Mouse (Mus musculus) kidney, adult 2 months (tissue): ENCODE measurements around the gene Pdlim4. TPM values are rescaled to one million over a fixed set of nuclear protein-coding genes. Genes with fewer than 3 reads are reported as not detected.
"Not testable (repeated sequence)": the region's sequence is repeated elsewhere in the genome, so short reads cannot be mapped to it uniquely, and the experiment has no call there.

ENCODE experiments used
- DNase-seq: peaks from one replicate; pipeline ENCODE4 v3.0.0; 2021
- H3K27ac ChIP-seq: fragments of 200-500 bp; 2 replicates; pipeline ENCODE4 v1.5.1; 2012; ENCODE audit warnings: low read depth, low read length, control low read depth, inconsistent platforms; ENCODE audit not compliant: insufficient read depth
- H3K27me3 ChIP-seq: fragments of 200-500 bp; replicated peaks from 2 replicates; pipeline ENCODE4 v1.6.1; 2012; ENCODE audit warnings: mild to moderate bottlenecking, moderate library complexity, low read length, inconsistent platforms; ENCODE audit not compliant: control insufficient read depth, insufficient read depth
- H3K36me3 ChIP-seq: fragments of 200-500 bp; 2 replicates; pipeline ENCODE4 v1.6.1; 2012; ENCODE audit warnings: mild to moderate bottlenecking, moderate library complexity, low read length, inconsistent platforms; ENCODE audit not compliant: control insufficient read depth, insufficient read depth
- H3K4me1 ChIP-seq: fragments of 200-500 bp; 2 replicates; pipeline ENCODE4 v1.6.1; 2011; ENCODE audit warnings: low read length; ENCODE audit not compliant: control insufficient read depth, insufficient read depth
- H3K4me3 ChIP-seq: fragments of 200-500 bp; 2 replicates; pipeline ENCODE4 v1.5.1; 2011; ENCODE audit warnings: mild to moderate bottlenecking, low read depth, low read length, control low read depth; ENCODE audit not compliant: insufficient read depth
- CTCF ChIP-seq: fragments of 200-500 bp; conservative IDR thresholded peaks from 2 replicates; pipeline ENCODE4 v1.5.1; 2011; ENCODE audit warnings: low read depth, mild to moderate bottlenecking, control low read depth, low read length, moderate library complexity, mixed read lengths; ENCODE audit not compliant: insufficient read depth, insufficient read length
- POLR2A ChIP-seq: fragments of 200-500 bp; IDR thresholded peaks from one replicate; pipeline ENCODE4 v1.6.1; 2011; ENCODE audit warnings: low read depth, low read length, control low read depth
- WGBS: fragments of 180-500 bp; shearing (Covaris S2); methylation state at CpG from one replicate; pipeline ENCODE4 v1.1.7; 2018; 5-methylcytosine and 5-hydroxymethylcytosine counted together
- polyA plus RNA-seq: library from polyadenylated mRNA; depleted of rRNA; stranded (reverse); fragments of >200 nt; gene quantifications from 2 replicates; pipeline ENCODE4 v1.2.3, GENCODE M21; 2012; rRNA removed

The Pdlim4 gene
- polyA plus RNA-seq, 1 experiment: 13.0 TPM

DNA sequence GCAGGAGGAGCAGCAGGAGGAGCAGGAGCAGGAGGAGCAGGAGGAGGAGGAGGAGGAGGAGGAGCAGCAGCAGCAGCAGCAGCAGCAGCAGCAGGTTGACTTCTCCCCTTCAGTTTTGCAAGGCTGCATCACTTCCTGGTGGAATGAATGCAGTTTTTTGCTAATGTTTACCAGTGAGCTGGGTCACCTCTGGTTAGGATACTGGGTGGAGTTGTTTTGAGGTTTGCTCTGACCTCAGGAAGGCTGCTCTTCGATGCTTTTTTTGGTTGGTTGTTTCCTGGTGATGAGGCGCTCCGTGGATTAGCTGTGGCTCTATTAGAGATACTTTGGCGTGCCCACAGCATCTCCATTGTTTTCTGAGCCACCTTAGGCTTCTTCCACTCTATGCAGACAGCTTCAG lies 51.2 kb downstream of the Pdlim4 start:
- peak overlapping the region; percentile 32; the same call in 1 of the 2 replicates for H3K27ac ChIP-seq
- TF ChIP-seq POLR2A (no peak), CTCF (no peak)
- WGBS: 66% methylated on average over 4 of the region's 4 CpGs

GRCm38 (mm10) chr11:54016051-54016450 lies 52.8 kb downstream of the Pdlim4 start:
- no peak overlapping the region for H3K4me3 ChIP-seq
- no peak overlapping the region for H3K27ac ChIP-seq
- DNase-seq: no peak
- no peaks in the 10 kb centered on the region for H3K36me3 ChIP-seq
- H3K27me3 ChIP-seq: no peaks in the 10 kb centered on the region
- 76% methylated on average over 8 of the region's 8 CpGs for WGBS
- TF ChIP-seq CTCF (no peak), POLR2A (no peak)
- H3K4me1 ChIP-seq: peaks cover 26% of the 10 kb centered on the region

More for the DNA sequence above, 51.2 kb downstream of the Pdlim4 start:
- Histone ChIP-seq H3K4me3 (no peak overlapping the region), H3K27me3 (no peaks in the 10 kb centered on the region), H3K4me1 (peaks cover 26% of the 10 kb centered on the region), H3K36me3 (no peaks in the 10 kb centered on the region)
- DNase-seq: no peak

- DNase-seq: peak; percentile 82
- no peak for TF ChIP-seq POLR2A
- no peaks in the 10 kb centered on the region for H3K36me3 ChIP-seq
- 50% methylated on average over 5 of the region's 5 CpGs for WGBS
- peak overlapping the region; percentile 87 for H3K27ac ChIP-seq
- H3K4me3 ChIP-seq: no peak overlapping the region
- no peaks in the 10 kb centered on the region for H3K27me3 ChIP-seq
- H3K4me1 ChIP-seq: peaks cover 33% of the 10 kb centered on the region
Measured at GRCm38 (mm10) chr11:54012961-54013360, 55.9 kb downstream of the Pdlim4 start.

DNA sequence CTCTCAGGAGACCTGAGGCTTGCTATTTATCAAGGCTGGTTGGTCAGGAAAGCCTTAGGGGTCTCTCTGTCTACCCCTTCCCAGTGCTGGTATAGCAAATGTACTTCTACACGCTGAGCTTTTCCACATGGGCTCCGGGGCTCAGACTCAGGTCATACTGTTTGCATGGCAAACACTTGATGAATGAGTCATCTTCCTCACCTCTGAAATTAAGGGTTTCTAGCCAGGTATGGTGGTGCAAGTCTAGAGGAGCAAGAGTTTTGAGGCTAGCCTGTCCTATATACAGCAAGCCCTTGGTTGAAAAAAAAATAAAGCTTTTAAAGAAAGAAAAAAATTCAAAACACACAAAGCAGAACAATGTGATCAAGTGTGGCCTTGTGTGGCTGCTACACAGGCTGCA lies 57.6 kb downstream of the Pdlim4 start:
- H3K27me3 ChIP-seq: no peaks in the 10 kb centered on the region
- WGBS: 95% methylated on average over 2 of the region's 2 CpGs
- H3K27ac ChIP-seq: no peak overlapping the region
- DNase-seq: no peak
- no peak overlapping the region for H3K4me3 ChIP-seq
- H3K36me3 ChIP-seq: no peaks in the 10 kb centered on the region
- H3K4me1 ChIP-seq: peaks cover 41% of the 10 kb centered on the region
- TF ChIP-seq CTCF (no peak), POLR2A (no peak)

- WGBS: 67% methylated on average over 10 of the region's 10 CpGs
- TF ChIP-seq POLR2A (no peak), CTCF (no peak)
- no peaks in the 10 kb centered on the region for H3K36me3 ChIP-seq
- H3K27me3 ChIP-seq: no peaks in the 10 kb centered on the region
- H3K27ac ChIP-seq: peak overlapping the region; percentile 39; the same call in 1 of the 2 replicates
- no peak for DNase-seq
- peaks cover 58% of the 10 kb centered on the region for H3K4me1 ChIP-seq
- no peak overlapping the region for H3K4me3 ChIP-seq
Measured at GRCm38 (mm10) chr11:54008416-54008920, 60.3 kb downstream of the Pdlim4 start.

- peaks cover 57% of the 10 kb centered on the region for H3K4me1 ChIP-seq
- no peaks in the 10 kb centered on the region for H3K27me3 ChIP-seq
- no peak overlapping the region for H3K4me3 ChIP-seq
- H3K27ac ChIP-seq: peak overlapping the region; percentile 39
- 80% methylated on average over 11 of the region's 11 CpGs for WGBS
- no peak for TF ChIP-seq CTCF
- no peak for TF ChIP-seq POLR2A
- H3K36me3 ChIP-seq: no peaks in the 10 kb centered on the region
- no peak for DNase-seq
Measured at GRCm38 (mm10) chr11:54007717-54008116, 61.1 kb downstream of the Pdlim4 start.

- DNase-seq: peak; percentile 95
- no peaks in the 10 kb centered on the region for H3K27me3 ChIP-seq
- peak overlapping the region; percentile 80 for H3K27ac ChIP-seq
- WGBS: 24% methylated on average over 4 of the region's 4 CpGs
- peaks cover 50% of the 10 kb centered on the region for H3K4me1 ChIP-seq
- no peaks in the 10 kb centered on the region for H3K36me3 ChIP-seq
- TF ChIP-seq CTCF (no peak), POLR2A (no peak)
- H3K4me3 ChIP-seq: no peak overlapping the region
Measured at GRCm38 (mm10) chr11:54006901-54007300, 61.9 kb downstream of the Pdlim4 start.

DNA sequence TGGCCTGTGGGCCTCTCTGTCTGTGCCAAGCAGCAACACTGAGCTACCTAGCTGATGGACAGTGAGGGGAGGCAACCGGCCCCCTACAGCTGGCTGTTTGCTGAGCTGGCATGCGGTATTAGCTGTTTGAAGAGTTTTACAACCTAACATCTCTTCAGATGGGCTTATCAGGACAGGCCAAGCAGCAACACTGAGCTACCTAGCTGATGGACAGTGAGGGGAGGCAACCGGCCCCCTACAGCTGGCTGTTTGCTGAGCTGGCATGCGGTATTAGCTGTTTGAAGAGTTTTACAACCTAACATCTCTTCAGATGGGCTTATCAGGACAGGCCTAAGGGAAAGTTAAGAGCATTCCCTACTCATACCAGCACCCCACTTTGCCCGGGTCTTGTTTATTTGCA lies 62.5 kb downstream of the Pdlim4 start:
- not testable (repeated sequence) for H3K4me3 ChIP-seq, DNase-seq, H3K36me3 ChIP-seq, H3K27me3 ChIP-seq
- Histone ChIP-seq H3K4me1 (peaks cover 45% of the 10 kb centered on the region), H3K27ac (peak overlapping the region; percentile 62; the same call in 1 of the 2 replicates)
- 54% methylated on average over 5 of the region's 5 CpGs for WGBS

Other genes starting within 250 kb of the Pdlim4 start
- gene Gm12216, start 209.8 kb downstream of the Pdlim4 start, polyA plus RNA-seq: 5.4 and 5.8 TPM in 2 replicates
- 188 and 195 TPM in 2 replicates for gene Slc22a5, start 177.4 kb downstream of the Pdlim4 start, polyA plus RNA-seq
- gene Slc22a21, start 88.7 kb downstream of the Pdlim4 start, polyA plus RNA-seq: 2.4 and 3.7 TPM in 2 replicates
- 46.7 and 56.8 TPM in 2 replicates for gene Slc22a4, start 40.9 kb downstream of the Pdlim4 start, polyA plus RNA-seq
- gene P4ha2, start 31.1 kb upstream of the Pdlim4 start, polyA plus RNA-seq: 17.9 and 23.4 TPM in 2 replicates
- not detected in 2 replicates for gene Csf2, start 180.7 kb upstream of the Pdlim4 start, polyA plus RNA-seq
- not detected in 2 replicates for gene Il3, start 198.3 kb upstream of the Pdlim4 start, polyA plus RNA-seq
- 0.19 and 0.53 TPM in 2 replicates for gene Acsl6, start 234.8 kb upstream of the Pdlim4 start, polyA plus RNA-seq